Mouse (Mus musculus): ENCODE measurements around the gene Slc17a5.

Slc17a5 gene

DNA sequence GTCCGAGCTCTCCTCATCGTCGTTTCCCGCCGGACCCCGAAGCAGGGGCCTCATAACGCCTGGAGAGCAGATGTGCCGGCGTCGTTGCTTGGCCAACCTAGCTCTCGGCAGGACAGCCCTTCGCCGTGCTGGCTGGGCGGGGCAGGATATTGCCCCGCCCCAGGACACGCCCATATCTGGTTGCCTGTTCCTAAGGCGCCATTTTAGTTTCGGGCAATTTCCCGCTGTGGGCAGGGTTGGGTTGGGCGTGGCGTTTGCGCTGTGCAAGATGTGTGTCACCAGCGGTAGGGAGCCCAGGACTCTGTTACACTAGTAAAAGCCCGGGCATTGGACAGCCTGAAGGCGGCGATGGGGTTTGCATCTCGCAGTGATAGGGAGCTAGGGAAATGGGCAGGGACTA, at the start of gene Slc17a5:
Gene Slc17a5 (minus strand): TSS at position 128 of the 400 bp plus-strand sequence.
- in situ Hi-C loops (cut with MboI, MseI), result no loop called here

DNA sequence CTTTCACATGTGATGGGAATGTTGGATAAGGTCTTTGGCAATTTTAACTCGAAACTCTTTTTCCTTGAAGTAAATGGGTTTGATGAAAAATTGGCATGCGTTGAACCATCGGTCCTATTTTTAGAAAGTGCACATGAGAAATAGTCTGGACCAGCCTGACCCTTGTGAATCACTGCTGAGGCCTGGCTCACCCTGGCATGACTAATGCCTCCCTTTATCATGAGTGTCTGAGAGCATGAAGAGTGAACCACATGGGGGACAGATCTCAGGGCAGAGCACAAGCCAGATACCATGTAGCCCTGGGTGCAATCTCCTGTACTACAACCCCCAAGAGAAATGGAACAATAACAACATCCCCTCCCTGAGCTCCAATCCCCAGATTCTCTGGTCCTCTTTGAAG, 46.1 kb upstream of the Slc17a5 start:
- in situ Hi-C loops (cut with MboI, MseI), result no loop called here

DNA sequence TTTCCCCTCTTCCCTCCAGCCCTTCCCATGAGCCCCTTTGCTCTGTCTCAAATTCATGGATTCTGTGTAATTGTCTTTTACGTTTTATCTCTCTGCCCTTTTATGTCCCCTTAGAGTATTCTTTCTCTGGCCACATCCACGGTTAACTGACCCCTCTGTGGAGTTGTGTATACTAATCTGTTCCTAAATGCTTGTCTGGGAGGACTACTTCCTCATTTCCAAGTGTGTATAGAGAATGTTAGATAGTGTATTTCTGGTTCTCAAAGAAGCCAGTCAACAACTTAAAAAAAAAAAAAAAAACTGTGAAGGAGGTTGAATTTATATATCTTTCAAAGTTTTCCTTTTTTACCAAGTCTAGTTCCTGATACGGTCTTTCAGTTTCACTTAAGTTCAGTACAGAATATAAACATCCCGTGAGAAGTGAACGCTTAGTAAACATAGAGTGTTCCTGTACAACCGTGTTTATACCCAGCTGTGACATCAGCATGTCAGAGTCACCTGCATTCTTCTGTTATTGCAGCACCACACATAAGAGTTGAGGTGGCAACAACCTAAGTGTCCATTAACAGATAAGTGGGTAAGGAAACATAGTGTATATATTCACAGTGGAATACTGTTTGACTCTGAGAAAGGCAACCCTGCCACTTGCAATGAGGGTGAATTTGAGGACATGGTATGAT, 44.1 kb upstream of the Slc17a5 start:
- in situ Hi-C loops (cut with MboI, MseI), result no loop called here

DNA sequence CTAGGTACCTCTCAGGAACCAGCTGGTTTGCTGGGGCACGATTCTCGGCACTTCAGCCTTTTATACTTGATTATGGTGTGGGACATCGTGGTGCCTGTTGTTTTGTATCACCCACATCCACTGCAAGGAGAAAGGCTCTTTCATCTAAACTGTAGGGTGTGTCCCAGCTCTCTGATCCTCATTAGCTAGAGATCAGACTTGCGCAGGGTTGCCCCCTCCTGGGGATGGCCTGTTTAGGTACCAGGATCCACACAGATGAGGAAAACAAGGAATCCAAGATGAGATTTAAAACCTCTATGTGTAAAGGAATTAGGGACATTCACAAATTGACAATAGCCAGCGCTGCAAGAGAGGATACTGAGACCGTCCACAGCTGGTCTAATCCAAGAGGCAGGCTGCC, 42.1 kb upstream of the Slc17a5 start:
- in situ Hi-C loops (cut with MboI, MseI), result no loop called here

DNA sequence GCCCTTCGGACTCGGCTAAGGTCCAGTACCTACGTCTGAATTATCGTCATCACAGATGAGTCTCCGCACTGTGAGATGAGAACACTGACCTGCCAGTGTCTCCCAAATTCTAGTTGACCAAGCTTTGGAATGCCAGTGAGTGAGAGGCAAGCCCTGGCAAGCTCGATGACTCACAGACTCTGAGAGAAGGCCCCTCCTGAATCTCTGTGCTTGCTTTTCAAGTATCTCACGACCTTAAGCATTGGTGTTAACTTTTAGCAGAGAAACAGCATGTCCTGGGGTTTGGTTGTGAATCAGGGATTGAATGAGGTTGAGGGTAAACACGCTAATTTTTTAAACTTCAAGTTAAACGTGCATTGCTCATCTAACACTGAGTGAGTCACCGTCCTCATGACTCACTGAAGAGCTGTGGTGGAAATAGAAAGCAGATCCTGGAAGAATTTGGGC, 35.5 kb upstream of the Slc17a5 start:
- in situ Hi-C loops (cut with MboI, MseI), result no loop called here

DNA sequence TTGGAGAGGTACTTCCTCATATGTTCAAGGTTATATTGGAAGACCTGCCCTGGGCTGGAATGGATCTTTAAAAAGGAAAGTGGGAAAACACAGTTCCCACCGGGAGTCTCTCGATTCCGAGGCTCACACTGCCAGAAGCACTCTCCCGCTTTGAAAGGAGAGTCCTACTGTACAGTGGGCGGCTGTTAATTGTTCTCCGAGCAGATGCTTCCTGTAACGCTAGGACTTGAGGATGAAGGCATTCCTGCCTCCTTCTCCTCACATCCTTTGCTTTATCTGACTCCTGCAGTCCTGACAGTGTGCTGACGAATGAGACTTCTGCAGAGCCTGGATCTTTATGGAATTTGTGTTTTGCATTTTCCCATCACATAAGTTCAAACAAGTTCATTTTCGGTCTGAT, 31.4 kb upstream of the Slc17a5 start:
- in situ Hi-C loops (cut with MboI, MseI), result no loop called here

DNA sequence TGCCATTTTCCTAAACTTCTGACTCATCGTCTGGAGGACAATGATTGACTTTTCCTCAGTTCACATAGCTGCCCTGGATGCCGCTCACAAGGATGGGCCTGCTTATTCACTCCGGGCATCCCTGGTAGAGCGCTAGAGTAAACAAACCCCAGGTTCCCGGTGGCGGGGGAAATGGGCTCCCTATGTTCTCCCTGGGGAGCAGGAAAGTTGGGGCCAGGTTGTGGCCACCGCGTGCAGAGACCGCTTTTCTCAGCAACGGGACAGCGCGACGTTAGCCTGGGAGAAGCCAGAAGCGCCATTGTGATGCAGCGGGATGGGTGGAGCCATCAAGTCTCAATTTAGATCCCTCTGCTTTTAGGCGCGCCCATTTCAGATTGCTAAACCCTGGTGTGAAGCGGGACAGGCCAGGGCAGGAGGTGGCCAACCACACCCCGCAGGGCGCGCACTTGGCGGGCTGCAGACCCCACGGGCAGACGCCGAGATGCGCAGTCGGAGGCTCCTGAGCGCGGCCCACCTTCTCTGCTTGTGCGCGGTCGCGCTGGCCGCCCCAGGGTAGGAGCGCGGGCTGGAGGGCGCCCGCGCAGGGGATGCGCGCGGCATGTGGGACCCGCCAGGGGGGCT, 27.7 kb upstream of the Slc17a5 start, which contains the start of gene Cd109:
Gene Cd109 (plus strand): TSS at position 146 of the 621 bp plus-strand sequence.
- in situ Hi-C loops (cut with MboI, MseI), result no loop called here

DNA sequence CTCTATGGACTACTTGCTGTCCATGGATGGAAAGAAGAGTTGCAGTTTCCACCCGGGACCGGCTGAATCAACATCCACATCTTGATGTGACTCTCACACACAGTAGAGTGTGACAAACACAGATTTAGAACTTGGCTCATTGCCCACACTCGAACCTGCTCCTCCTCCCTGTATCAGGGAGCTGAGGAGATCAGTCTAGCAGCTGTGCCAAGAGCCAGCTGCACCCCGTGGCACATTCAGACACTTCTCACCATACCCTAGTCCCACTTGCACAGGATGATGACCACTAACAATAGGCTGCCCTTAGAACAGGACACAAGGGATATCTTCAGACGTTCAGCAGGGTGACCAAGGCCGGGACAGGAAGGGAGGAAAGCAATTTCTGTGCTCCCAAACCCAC, 26.4 kb upstream of the Slc17a5 start:
- in situ Hi-C loops (cut with MboI, MseI), result no loop called here

DNA sequence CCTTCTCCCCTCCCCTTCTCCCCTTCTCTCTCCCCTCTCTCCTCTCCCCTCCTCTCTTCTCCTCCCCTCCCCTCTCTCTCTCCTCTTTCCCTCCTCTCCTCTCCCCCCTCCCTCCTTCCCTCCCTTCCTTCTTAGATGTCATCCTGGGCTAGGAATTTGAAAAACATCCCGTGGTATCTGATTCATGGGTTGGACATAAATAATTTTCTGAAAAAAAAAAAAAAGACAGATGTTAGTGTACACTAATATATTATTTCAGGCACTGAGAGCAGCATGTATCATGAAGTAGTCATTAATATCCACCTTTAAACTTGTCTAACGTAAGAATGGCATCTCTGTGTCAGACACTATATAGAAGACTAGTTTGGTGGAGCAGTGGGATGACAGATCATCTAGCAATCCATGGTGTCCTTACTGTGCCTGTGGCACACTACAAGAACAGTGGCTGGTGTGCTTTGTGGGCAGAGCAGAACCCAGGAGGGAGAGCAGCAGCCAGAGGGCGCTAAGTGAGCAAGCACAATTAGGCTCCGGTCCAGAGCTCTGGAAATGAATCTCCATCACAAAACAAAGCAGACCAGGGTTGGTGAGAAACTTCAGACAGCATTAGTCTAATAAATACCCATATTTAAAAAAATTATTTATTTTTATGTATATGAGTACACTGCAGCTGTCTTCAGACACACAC, 13.3 kb upstream of the Slc17a5 start:
- in situ Hi-C loops (cut with MboI, MseI), result no loop called here

DNA sequence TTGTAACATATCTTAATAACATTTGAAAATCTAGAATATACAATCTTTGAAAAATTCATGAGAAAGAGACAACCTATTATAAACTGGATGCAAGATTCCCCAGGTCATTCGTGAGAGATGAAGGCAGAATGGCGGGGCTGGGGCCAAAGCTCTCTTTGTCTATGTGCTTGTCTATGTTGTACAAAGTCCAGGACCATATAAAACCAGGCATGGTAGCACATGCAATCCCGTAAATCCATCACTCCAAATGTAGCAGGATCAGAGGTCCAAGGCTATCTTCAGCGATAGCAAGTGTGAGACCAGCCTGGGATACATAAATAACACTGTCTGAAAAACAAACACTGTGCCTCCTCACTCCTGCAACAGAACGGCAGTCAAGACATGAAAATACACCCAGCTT, 12.1 kb upstream of the Slc17a5 start:
- in situ Hi-C loops (cut with MboI, MseI), result no loop called here

DNA sequence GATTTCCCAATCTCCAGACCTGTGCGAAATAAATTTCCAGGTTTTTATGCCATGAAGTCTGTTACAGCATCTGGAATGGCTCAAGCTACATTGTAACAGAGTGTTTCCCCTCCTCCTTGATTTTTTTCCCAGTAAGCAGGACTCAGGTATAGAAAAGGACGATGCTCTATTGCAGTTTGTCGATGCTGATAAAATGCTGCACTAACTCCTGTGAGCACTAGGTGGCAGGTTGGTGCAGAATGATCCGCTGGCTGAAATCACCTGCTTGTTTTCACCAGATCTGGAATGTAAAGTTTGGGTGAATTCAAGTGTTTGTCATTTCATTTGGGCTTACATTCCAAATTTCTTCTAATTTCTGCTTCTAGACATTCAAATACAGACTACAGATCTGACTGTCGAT, 9.0 kb upstream of the Slc17a5 start:
- in situ Hi-C loops (cut with MboI, MseI), result no loop called here

DNA sequence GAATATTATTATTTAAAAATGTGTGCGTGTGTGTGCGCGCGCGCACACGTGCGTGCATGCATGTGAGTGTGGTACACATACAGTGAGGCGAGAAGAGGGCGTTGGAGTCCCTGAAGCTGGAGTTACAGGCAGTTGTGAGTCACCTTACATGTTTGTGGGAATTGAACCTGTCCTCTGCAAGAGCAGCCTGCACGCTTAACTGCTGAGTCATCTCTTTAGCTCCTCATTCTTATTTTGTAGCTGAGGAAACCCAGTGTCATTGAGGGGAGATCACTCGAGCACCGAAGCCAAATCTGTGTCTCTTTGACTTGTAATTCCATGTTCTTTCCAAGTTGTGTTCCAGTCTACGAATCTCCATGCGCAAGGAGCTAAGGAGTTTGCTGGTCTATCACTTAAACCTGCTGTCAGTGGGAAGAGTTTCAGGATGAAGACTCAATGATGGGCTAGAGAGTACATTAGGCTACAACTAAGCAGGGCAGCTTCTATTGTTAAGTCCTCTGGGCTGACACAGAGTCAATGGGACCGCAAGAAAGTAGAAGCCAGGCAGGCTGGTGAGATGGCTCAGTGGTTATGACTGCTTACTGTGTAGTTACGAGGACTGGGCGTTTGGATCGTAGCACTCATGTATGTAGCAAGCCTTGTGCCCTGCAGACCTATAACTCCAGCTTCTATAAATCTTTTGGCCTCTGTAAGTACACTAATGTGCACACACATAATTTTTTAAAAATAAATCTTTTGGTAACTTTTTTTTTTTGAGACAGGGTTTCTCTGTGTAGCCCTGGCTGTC, 8.1 kb upstream of the Slc17a5 start:
- in situ Hi-C loops (cut with MboI, MseI), result no loop called here

DNA sequence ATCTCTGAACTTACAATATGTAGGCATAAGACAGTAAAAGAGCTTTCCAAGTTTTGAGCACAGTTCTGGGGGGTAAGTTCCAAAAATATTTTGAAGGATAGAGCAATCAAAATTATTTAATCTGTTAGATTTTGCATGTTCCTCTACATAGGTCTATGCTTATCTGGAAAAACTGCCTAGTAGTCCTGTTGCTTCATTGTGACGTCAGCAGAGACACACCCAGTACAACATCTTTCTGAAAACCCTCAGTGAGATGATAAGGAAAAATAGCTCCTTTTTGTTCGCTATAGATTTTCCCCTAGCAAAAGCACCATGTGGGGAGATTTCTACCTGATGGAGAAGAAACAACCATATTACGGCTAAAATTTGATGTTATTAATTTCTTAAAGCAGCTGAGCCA, 7.4 kb upstream of the Slc17a5 start:
- in situ Hi-C loops (cut with MboI, MseI), result no loop called here

DNA sequence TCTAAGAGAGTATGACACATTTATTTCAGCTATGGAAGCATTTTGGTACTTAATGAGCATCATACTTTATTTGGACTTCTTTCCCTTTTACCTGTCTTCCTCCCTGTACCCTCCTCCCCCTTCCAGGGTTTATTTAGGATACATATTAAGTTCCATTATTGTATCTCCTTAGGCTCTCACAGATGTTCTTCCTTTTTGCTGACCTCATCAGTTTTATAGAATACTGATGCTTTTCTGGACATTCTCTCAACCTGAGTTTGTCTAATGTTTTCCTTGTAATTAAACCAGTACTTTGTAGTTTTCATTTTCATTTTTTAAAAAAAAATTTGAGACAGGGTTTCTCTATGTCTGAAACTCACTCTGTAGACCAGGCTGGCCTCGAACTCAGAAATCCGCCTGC, 2.6 kb upstream of the Slc17a5 start:
- in situ Hi-C loops (cut with MboI, MseI), result no loop called here

DNA sequence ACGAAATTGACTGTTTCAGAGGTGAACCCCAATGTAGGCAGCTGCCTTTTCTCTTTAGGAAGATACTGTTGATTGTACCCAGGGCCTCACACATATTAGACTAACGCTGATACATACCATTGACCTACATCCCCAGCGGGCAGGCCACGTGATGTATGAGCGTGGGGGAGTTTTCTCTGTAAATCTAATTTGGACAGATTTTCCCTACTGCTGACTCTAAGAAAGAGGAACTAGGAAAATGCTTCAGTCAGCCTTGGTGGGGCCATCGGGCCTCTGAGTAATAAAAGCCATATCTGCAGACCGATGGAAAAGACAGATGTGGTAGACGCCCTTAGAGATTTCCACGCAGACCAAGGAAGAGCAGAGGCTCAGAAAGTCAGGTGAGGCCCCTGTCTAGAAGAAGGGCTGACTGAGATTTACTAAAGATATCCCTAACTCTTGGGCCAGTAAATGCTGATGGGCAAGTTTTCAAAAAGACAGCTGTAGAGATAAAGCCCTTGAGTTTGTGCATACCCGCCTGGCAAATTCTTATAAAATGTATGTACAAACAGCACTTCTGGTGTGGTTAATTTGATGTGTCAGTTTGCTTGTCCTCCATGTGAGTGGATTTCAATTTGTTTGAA, 681 bp upstream of the Slc17a5 start:
- in situ Hi-C loops (cut with MboI, MseI), result no loop called here

DNA sequence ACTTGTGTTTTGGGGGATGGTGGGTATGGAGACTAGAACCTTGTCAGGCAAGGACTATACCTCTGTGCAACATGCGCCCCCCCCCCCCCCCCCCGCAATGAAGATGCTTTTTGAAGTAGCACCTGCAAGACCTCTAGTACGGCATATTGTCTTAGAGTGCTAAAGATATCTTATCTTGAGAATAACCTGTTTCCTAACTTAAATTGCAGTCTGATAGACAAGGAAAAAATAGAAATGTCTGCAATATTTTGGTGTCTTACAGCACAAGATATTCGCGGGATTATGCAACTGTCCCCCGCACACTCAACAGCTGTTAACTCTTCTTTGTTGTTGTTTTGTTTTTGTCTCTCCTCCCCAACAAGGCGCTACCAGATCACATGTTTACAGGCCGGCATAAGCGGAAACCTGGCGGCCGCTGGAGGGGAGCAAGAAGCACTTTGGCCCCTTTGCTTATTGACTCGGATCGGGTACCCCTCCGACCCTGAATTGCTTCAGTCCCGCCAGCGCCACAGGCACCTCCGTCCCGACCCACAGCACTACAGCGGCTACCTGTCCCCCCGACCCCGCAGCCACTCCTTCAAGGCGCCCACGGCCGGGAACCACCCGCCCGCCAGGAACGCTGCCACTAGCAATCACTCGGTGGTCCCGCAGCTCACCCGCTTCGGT, 490 bp downstream of the Slc17a5 start:
- in situ Hi-C loops (cut with MboI, MseI), result no loop called here

DNA sequence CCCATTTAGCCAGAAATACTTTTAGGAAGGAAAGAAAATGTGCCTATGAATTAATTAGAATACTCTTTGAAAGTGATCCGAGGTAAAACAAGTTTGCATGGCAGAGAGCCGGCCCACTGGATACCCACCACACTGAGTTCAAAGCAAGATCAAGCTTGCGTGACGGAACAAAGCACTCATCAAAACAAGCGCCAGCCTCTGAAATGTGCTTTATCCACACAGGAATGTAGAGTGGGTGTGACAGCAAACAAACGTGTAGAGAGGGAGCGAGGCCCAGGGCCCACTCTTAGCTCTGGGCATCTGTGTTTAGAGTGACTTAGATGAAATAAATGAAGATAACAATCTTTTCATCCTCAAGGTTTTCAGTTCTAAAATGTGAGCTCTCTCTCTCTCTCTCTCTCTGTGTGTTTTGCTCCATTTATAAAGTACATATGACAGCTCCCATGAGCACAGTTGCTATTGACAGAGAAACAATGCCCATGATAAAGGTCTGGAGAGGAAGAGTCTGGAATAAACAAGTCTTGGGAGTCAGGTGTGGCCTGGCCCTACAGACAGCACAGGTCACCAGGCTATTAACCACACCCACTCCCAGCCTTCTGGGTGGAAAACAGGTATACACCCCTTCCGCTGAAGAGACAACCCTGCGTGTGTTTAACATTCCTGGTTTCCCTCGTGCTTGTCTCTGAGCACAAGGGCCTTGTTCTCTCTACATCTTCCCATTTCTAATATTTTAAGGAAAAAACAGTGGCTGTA, 8.0 kb downstream of the Slc17a5 start:
- in situ Hi-C loops (cut with MboI, MseI), result loop anchor here in 1 of 2 experiments (5.0 kb wide), 1 partner anchor 43 kb away; no protein-coding TSS in a partner anchor

DNA sequence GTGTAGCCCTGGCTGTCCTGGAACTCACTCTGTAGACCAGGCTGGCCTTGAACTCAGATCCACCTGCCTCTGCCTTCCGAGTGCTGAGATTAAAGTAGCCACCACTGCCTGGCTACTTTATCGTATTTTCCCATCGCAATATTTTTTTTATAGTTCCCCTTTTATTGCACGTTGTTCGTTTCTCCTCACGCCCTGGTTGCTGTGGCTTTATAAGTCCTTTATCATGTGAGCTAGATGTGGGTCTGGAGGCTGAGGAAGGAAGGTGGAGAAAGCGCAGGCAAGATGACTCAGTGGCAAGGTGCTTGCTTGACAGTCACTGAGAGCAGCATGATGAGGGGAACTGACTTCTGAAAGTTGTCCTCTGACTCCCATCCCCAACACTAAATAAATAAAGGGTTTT, 9.0 kb downstream of the Slc17a5 start:
- in situ Hi-C loops (cut with MboI, MseI), result no loop called here

DNA sequence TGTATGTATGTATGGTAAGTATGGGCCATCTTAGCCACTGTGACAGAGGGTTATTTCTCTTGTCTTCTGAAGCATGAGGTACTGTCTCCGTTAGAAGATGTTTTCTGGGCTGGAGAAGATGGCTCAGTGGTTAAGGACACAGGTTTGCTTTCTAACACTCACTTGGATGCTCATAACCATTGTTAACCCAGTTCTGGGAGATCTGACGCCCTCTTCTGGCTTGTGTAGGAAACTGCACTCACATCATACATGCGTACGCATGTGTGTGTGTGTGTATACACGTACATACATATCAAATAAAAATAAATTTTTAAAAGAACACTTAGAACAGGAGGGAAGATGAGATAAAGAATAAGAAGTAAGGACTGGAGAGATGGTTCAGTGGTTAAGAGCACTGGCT, 11.4 kb downstream of the Slc17a5 start:
- in situ Hi-C loops (cut with MboI, MseI), result no loop called here

DNA sequence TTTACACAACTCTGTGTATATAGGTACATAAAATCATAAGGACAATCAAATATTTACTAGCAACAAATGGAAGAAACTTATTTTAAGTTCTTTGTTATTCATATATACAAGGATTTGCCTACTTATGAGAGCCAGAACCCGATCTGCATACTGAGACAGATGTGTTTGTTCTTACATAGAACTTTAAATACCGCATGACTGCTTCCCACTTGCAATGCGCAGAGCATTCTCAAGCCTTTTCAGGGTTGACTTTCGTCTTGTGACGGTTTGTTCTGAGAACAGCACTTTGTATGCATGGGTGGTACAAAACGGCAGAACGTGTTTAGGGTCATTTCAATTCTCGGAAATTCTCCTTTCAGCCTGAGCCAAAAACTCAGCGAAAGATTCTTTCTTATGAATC, 17.9 kb downstream of the Slc17a5 start:
- in situ Hi-C loops (cut with MboI, MseI), result no loop called here
